Mouse (Mus musculus): ENCODE data around the gene Cdh8. TPM values are rescaled to one million over a fixed set of nuclear protein-coding genes. Genes with fewer than 3 reads are reported as not detected.

Gene Cdh8
- polyA plus RNA-seq (2015; fragmentation: Nextera tagmentation; extraction: Ambion mirVana), result 6.1 and 6.4 TPM in 2 replicates

- H3K4me1 ChIP-seq, result peaks cover 21% of the 10 kb centered on the region; the same call in 1 of the 2 replicates
- H3K36me3 ChIP-seq, result no peaks in the 10 kb centered on the region
- peaks cover 51% of the 10 kb centered on the region for H3K27me3 ChIP-seq
- peak; percentile 90 for ATAC-seq (ENCODE audit: borderline replicate concordance, extremely low read depth, low FRiP score, low TSS enrichment)
- H3K9ac ChIP-seq, result peak within 1 kb of the TSS; percentile 15; the same call in 1 of the 2 replicates
- under 1% methylated on average over 58 of the region's 58 CpGs for WGBS
- no peak within 1 kb of the TSS for H3K27ac ChIP-seq
- H3K4me3 ChIP-seq, result peak within 1 kb of the TSS; percentile 53
- H3K9me3 ChIP-seq, result no peaks in the 10 kb centered on the region
- peak within 1 kb of the TSS; percentile 94 for H3K4me2 ChIP-seq
These were observed at the start of gene Cdh8 for GRCm38 (mm10) chr8:99415966-99416781. Gene Cdh8 (minus strand): TSS chr8:99416471.

GRCm38 (mm10) chr8:99446506-99446905 is 30.2 kb upstream of the Cdh8 start:
- ATAC-seq (ENCODE audit: borderline replicate concordance, extremely low read depth, low FRiP score, low TSS enrichment), result no peak
- no peak overlapping the region for H3K27ac ChIP-seq
- no peak overlapping the region for H3K4me3 ChIP-seq
- H3K9ac ChIP-seq, result no peak overlapping the region
- H3K9me3 ChIP-seq, result no peaks in the 10 kb centered on the region
- H3K4me1 ChIP-seq, result no peaks in the 10 kb centered on the region
- no peaks in the 10 kb centered on the region for H3K36me3 ChIP-seq
- H3K27me3 ChIP-seq, result no peaks in the 10 kb centered on the region
- H3K4me2 ChIP-seq, result no peak overlapping the region
- 76% methylated on average over 1 of the region's 1 CpGs for WGBS

- Histone ChIP-seq H3K4me1 (no peaks in the 10 kb centered on the region), H3K4me2 (no peak overlapping the region), H3K9ac (no peak overlapping the region), H3K27me3 (no peaks in the 10 kb centered on the region), H3K36me3 (no peaks in the 10 kb centered on the region), H3K4me3 (no peak overlapping the region), H3K9me3 (no peaks in the 10 kb centered on the region), H3K27ac (no peak overlapping the region)
- 71% methylated on average over 4 of the region's 4 CpGs for WGBS
- no peak for ATAC-seq (ENCODE audit: borderline replicate concordance, extremely low read depth, low FRiP score, low TSS enrichment)
These were observed 9.6 kb upstream of the Cdh8 start for GRCm38 (mm10) chr8:99425901-99426300.

- H3K4me1 ChIP-seq, result peaks cover 5% of the 10 kb centered on the region; the same call in 1 of the 2 replicates
- no peaks in the 10 kb centered on the region for H3K9me3 ChIP-seq
- no peak overlapping the region for H3K27ac ChIP-seq
- H3K36me3 ChIP-seq, result no peaks in the 10 kb centered on the region
- H3K4me2 ChIP-seq, result peak overlapping the region; percentile 32
- ATAC-seq (ENCODE audit: borderline replicate concordance, extremely low read depth, low FRiP score, low TSS enrichment), result no peak
- no peak overlapping the region for H3K4me3 ChIP-seq
- no peak overlapping the region for H3K9ac ChIP-seq
- H3K27me3 ChIP-seq, result peaks cover 18% of the 10 kb centered on the region
- WGBS, result 19% methylated on average over 7 of the region's 7 CpGs
These were observed 5.2 kb upstream of the Cdh8 start for GRCm38 (mm10) chr8:99421516-99421915.

- Histone ChIP-seq H3K9me3 (no peaks in the 10 kb centered on the region), H3K4me1 (peaks cover 17% of the 10 kb centered on the region; the same call in 1 of the 2 replicates), H3K4me3 (no peak overlapping the region), H3K27me3 (peaks cover 36% of the 10 kb centered on the region), H3K27ac (no peak overlapping the region), H3K9ac (no peak overlapping the region), H3K36me3 (no peaks in the 10 kb centered on the region), H3K4me2 (no peak overlapping the region)
- WGBS, result 69% methylated on average over 4 of the region's 4 CpGs
- ATAC-seq (ENCODE audit: borderline replicate concordance, extremely low read depth, low FRiP score, low TSS enrichment), result no peak
These were observed 3.5 kb upstream of the Cdh8 start for GRCm38 (mm10) chr8:99419726-99420125.

- 61% methylated on average over 7 of the region's 7 CpGs for WGBS
- H3K4me1 ChIP-seq, result peaks cover 21% of the 10 kb centered on the region; the same call in 1 of the 2 replicates
- no peak overlapping the region for H3K9ac ChIP-seq
- ATAC-seq (ENCODE audit: borderline replicate concordance, extremely low read depth, low FRiP score, low TSS enrichment), result no peak
- H3K9me3 ChIP-seq, result no peaks in the 10 kb centered on the region
- no peak overlapping the region for H3K4me3 ChIP-seq
- H3K27me3 ChIP-seq, result peaks cover 47% of the 10 kb centered on the region
- no peaks in the 10 kb centered on the region for H3K36me3 ChIP-seq
- H3K4me2 ChIP-seq, result no peak overlapping the region
- H3K27ac ChIP-seq, result no peak overlapping the region
These were observed 1.2 kb upstream of the Cdh8 start for GRCm38 (mm10) chr8:99417456-99417855.

GRCm38 (mm10) chr8:99415076-99415965 is 950 bp downstream of the Cdh8 start:
- 0 out of 2 replicates have a peak, but pooled peaks have one; percentile 24 for ATAC-seq (ENCODE audit: borderline replicate concordance, extremely low read depth, low FRiP score, low TSS enrichment)
- peak overlapping the region; percentile 53 for H3K4me3 ChIP-seq
- peak overlapping the region; percentile 15; the same call in 1 of the 2 replicates for H3K9ac ChIP-seq
- no peak overlapping the region for H3K27ac ChIP-seq
- WGBS, result under 1% methylated on average over 48 of the region's 48 CpGs
- peaks cover 21% of the 10 kb centered on the region; the same call in 1 of the 2 replicates for H3K4me1 ChIP-seq
- no peaks in the 10 kb centered on the region for H3K9me3 ChIP-seq
- H3K36me3 ChIP-seq, result no peaks in the 10 kb centered on the region
- peaks cover 51% of the 10 kb centered on the region for H3K27me3 ChIP-seq
- peak overlapping the region; percentile 94 for H3K4me2 ChIP-seq

- Histone ChIP-seq H3K9ac (no peak overlapping the region), H3K4me3 (peak overlapping the region; percentile 53)
- WGBS, result 4% methylated on average over 9 of the region's 9 CpGs
These were observed 1.8 kb downstream of the Cdh8 start for GRCm38 (mm10) chr8:99414483-99414921.

GRCm38 (mm10) chr8:99413877-99414482 is 2.3 kb downstream of the Cdh8 start:
- H3K27ac ChIP-seq, result no peak overlapping the region
- no peaks in the 10 kb centered on the region for H3K9me3 ChIP-seq
- peak overlapping the region; percentile 94 for H3K4me2 ChIP-seq
- H3K27me3 ChIP-seq, result peaks cover 51% of the 10 kb centered on the region
- peak overlapping the region; percentile 53 for H3K4me3 ChIP-seq
- no peaks in the 10 kb centered on the region for H3K36me3 ChIP-seq
- H3K9ac ChIP-seq, result no peak overlapping the region
- no peak for ATAC-seq (ENCODE audit: borderline replicate concordance, extremely low read depth, low FRiP score, low TSS enrichment)
- 15% methylated on average over 10 of the region's 10 CpGs for WGBS
- H3K4me1 ChIP-seq, result peaks cover 21% of the 10 kb centered on the region; the same call in 1 of the 2 replicates

More at GRCm38 (mm10) chr8:99414483-99414921, 1.8 kb downstream of the Cdh8 start:
- no peaks in the 10 kb centered on the region for H3K36me3 ChIP-seq
- ATAC-seq (ENCODE audit: borderline replicate concordance, extremely low read depth, low FRiP score, low TSS enrichment), result no peak
- peaks cover 51% of the 10 kb centered on the region for H3K27me3 ChIP-seq
- peak overlapping the region; percentile 94 for H3K4me2 ChIP-seq
- H3K9me3 ChIP-seq, result no peaks in the 10 kb centered on the region
- H3K27ac ChIP-seq, result no peak overlapping the region
- peaks cover 21% of the 10 kb centered on the region; the same call in 1 of the 2 replicates for H3K4me1 ChIP-seq

- WGBS, result 76% methylated on average over 4 of the region's 4 CpGs
These were observed 22.4 kb downstream of the Cdh8 start for GRCm38 (mm10) chr8:99393908-99394307.

GRCm38 (mm10) chr8:99370104-99370503 is 46.2 kb downstream of the Cdh8 start:
- H3K4me2 ChIP-seq, result no peak overlapping the region
- H3K27me3 ChIP-seq, result no peaks in the 10 kb centered on the region
- 85% methylated on average over 5 of the region's 5 CpGs for WGBS
- H3K9me3 ChIP-seq, result no peaks in the 10 kb centered on the region
- H3K27ac ChIP-seq, result no peak overlapping the region
- ATAC-seq (ENCODE audit: borderline replicate concordance, extremely low read depth, low FRiP score, low TSS enrichment), result no peak
- no peak overlapping the region for H3K4me3 ChIP-seq
- no peaks in the 10 kb centered on the region for H3K4me1 ChIP-seq
- H3K36me3 ChIP-seq, result no peaks in the 10 kb centered on the region
- no peak overlapping the region for H3K9ac ChIP-seq

More at GRCm38 (mm10) chr8:99393908-99394307, 22.4 kb downstream of the Cdh8 start:
- H3K4me1 ChIP-seq, result no peaks in the 10 kb centered on the region
- no peak overlapping the region for H3K4me3 ChIP-seq
- no peak overlapping the region for H3K9ac ChIP-seq
- H3K4me2 ChIP-seq, result no peak overlapping the region
- no peaks in the 10 kb centered on the region for H3K9me3 ChIP-seq
- ATAC-seq (ENCODE audit: borderline replicate concordance, extremely low read depth, low FRiP score, low TSS enrichment), result no peak
- H3K27ac ChIP-seq, result no peak overlapping the region
- H3K36me3 ChIP-seq, result no peaks in the 10 kb centered on the region
- H3K27me3 ChIP-seq, result no peaks in the 10 kb centered on the region
